Mouse (Mus musculus): ENCODE results near the gene Jund. TPM values are rescaled to one million over a fixed set of nuclear protein-coding genes. Genes with fewer than 3 reads are reported as not detected.

Jund gene
- polyA plus RNA-seq, 1 experiment from 2014 or later, result 117 TPM

DNA sequence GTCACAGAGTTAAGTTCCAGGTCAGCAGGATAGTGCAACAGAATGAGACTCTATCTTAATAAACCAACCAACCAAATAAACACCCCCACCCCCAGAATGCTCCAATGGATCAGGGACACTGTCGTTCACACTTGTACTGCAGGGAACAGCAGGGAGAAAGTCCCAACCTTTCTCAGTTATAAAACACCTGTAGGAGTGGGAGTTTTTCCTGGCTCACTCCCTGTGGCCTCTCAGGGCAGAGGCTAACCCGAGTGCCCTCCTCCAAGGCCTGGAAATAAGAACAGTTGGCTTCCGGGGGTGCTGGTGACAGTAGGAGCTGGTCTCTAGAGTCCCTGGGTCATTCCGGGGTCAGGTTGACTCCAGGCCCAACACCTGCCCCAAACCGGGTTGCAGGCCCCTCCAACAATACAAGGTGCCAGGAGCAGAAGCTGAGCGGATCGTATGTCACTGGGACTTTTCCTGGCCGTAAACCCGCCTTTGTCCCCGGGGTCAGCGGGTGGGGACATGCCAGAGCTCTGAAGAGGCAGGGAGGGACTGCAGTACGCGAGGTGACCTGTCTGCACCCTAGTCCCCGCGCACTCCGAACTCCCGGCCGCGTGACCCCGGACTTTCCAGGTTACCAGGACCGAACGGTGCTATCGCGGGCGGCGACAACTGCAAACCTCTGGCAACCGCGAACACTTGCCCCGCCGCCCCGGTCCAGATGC is 39.7 kb upstream of the Jund start:
- H3K36me3 ChIP-seq (ENCODE audit: control insufficient read depth, insufficient read depth, low read length), result peaks cover 19% of the 10 kb centered on the region
- ATAC-seq (ENCODE audit: low FRiP score, low TSS enrichment), result peak; percentile 63
- H3K4me1 ChIP-seq (ENCODE audit: control insufficient read depth, insufficient read depth, low read length), result peaks cover 8% of the 10 kb centered on the region
- H3K9me3 ChIP-seq (ENCODE audit: control insufficient read depth, low read length), result no peaks in the 10 kb centered on the region
- peak overlapping the region; percentile 77 for H3K27ac ChIP-seq (ENCODE audit: low read depth, low read length)
- peak overlapping the region; percentile 82 for H3K9ac ChIP-seq (ENCODE audit: low read depth, low read length)
- H3K4me3 ChIP-seq (ENCODE audit: low read length), result peak overlapping the region; percentile 81
- no peaks in the 10 kb centered on the region for H3K27me3 ChIP-seq (ENCODE audit: control insufficient read depth, insufficient read depth, low read length)
- H3K4me2 ChIP-seq (replicated peaks; ENCODE audit: low read depth, low read length), result peak overlapping the region; percentile 70
- WGBS, result under 1% methylated on average over 31 of the region's 31 CpGs

DNA sequence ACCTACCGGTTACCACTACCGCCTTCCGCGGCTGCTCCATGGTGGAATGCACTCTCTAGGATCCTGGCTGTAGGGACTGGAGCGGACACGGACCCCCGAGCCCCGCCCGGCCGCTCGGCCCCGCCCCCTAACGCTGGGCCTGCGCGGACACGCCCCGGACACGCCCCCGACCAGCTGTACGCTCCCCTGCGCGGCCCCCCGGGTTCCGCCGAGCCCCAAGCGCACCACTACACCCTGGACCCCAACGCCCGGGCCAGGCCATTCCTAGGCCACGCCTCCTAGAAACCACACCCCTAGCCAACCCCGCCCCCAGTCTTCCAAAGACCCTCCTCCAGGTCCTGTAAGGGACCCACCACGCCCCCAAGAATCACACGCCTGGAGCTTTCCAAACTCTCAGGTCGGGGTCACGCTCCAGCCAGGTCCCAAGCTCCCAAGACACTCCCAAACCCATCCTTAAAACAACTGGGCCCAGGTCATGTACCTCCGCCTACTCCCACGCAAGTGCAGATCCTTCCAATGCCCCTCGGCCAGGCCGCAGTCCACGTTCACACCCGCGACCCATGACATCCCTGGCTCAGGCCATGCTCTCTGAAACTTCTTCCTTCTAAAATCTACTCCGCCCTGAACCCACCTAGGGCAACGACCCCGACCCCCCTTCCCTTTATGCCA is 39.0 kb upstream of the Jund start:
- no peaks in the 10 kb centered on the region for H3K27me3 ChIP-seq (ENCODE audit: control insufficient read depth, insufficient read depth, low read length)
- under 1% methylated on average over 36 of the region's 44 CpGs for WGBS

DNA sequence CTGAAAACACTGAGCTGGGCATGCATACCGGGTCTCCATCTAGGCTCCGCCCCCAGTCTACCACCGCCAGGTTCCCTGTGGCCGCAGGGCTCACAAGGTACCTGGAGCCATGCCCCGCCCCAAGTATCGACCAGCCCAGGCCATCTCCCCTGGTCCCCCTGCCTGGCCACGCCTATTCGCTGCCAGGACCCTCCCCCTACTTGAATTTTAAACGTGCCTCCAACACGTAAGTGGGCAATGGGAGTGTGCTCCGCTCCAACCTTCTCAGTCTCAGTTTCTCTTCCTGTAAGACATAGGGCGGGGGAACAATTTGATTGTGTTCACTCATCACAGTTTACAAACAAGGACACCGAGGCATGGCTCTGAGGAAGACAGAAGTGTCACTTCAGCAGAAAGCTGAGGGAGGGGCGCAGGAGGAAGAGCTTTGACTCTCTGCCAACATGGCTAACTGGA is 38.5 kb upstream of the Jund start, which contains the start of gene Pgpep1:
TSS of gene Pgpep1 (minus strand) at position 116 of the 453 bp plus-strand sequence.
- Histone ChIP-seq H3K27me3 (ENCODE audit: control insufficient read depth, insufficient read depth, low read length) (no peaks in the 10 kb centered on the region), H3K4me2 (replicated peaks; ENCODE audit: low read depth, low read length) (peak within 1 kb of the TSS; percentile 70), H3K9ac (ENCODE audit: low read depth, low read length) (peak within 1 kb of the TSS; percentile 82), H3K9me3 (ENCODE audit: control insufficient read depth, low read length) (no peaks in the 10 kb centered on the region), H3K4me1 (ENCODE audit: control insufficient read depth, insufficient read depth, low read length) (peaks cover 8% of the 10 kb centered on the region), H3K4me3 (ENCODE audit: low read length) (peak within 1 kb of the TSS; percentile 81), H3K27ac (ENCODE audit: low read depth, low read length) (peak within 1 kb of the TSS; percentile 77), H3K36me3 (ENCODE audit: control insufficient read depth, insufficient read depth, low read length) (peaks cover 11% of the 10 kb centered on the region)
- ATAC-seq (ENCODE audit: low FRiP score, low TSS enrichment), result peak; percentile 75
- 4% methylated on average over 14 of the region's 14 CpGs for WGBS

More for the DNA sequence above, 39.0 kb upstream of the Jund start:
- peak overlapping the region; percentile 82 for H3K9ac ChIP-seq (ENCODE audit: low read depth, low read length)
- peaks cover 8% of the 10 kb centered on the region for H3K4me1 ChIP-seq (ENCODE audit: control insufficient read depth, insufficient read depth, low read length)
- H3K4me3 ChIP-seq (ENCODE audit: low read length), result peak overlapping the region; percentile 81
- peaks cover 15% of the 10 kb centered on the region for H3K36me3 ChIP-seq (ENCODE audit: control insufficient read depth, insufficient read depth, low read length)
- ATAC-seq (ENCODE audit: low FRiP score, low TSS enrichment), result peak; percentile 97
- peak overlapping the region; percentile 77 for H3K27ac ChIP-seq (ENCODE audit: low read depth, low read length)
- peak overlapping the region; percentile 70 for H3K4me2 ChIP-seq (replicated peaks; ENCODE audit: low read depth, low read length)
- no peaks in the 10 kb centered on the region for H3K9me3 ChIP-seq (ENCODE audit: control insufficient read depth, low read length)

DNA sequence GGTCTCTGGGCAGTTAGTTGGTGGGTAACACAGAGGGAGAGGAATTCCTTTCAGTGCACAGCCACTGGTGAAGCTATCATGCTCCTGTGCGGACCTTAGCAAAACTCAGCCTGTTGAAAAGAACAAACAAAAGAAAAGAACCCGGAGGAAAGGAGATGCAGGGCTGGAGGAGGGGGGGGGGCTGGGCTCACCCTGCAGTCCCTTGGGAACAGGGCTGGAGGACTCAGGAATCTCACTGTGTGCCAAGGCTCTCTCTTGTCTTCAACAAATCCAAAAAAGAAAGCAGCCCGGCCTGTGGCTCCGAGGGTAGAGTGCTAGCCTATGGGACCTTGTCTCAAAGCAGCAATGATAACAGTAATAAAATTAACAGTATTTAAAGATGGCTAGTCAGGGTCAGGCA is 35.1 kb upstream of the Jund start:
- no peak for ATAC-seq (ENCODE audit: low FRiP score, low TSS enrichment)
- Histone ChIP-seq H3K4me1 (ENCODE audit: control insufficient read depth, insufficient read depth, low read length) (peaks cover under 1% of the 10 kb centered on the region), H3K4me2 (replicated peaks; ENCODE audit: low read depth, low read length) (no peak overlapping the region), H3K36me3 (ENCODE audit: control insufficient read depth, insufficient read depth, low read length) (no peaks in the 10 kb centered on the region), H3K27ac (ENCODE audit: low read depth, low read length) (no peak overlapping the region), H3K9ac (ENCODE audit: low read depth, low read length) (no peak overlapping the region), H3K4me3 (ENCODE audit: low read length) (no peak overlapping the region), H3K9me3 (ENCODE audit: control insufficient read depth, low read length) (no peaks in the 10 kb centered on the region), H3K27me3 (ENCODE audit: control insufficient read depth, insufficient read depth, low read length) (no peaks in the 10 kb centered on the region)
- WGBS, result 62% methylated on average over 4 of the region's 4 CpGs

DNA sequence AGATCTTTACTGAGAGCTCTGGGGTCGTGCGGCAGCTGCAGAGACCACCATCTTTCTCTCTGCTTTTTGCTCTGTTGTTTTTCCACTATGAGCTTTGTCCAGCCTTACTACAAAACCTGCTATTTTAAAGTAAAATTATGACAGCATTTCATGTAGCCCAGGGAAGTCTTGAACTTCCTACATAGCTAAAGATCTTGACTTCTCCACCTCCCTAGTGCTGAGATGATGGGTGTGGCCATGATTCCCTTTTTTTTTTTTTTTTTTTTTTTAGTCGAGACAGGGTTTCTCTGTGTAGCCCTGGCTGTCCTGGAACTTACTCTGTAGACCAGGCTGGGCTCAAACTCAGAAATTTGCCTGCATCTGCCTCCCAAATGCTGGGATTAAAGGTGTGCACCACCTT is 34.1 kb upstream of the Jund start:
- Histone ChIP-seq H3K4me1 (ENCODE audit: control insufficient read depth, insufficient read depth, low read length) (no peaks in the 10 kb centered on the region), H3K4me2 (replicated peaks; ENCODE audit: low read depth, low read length) (no peak overlapping the region), H3K27me3 (ENCODE audit: control insufficient read depth, insufficient read depth, low read length) (no peaks in the 10 kb centered on the region), H3K27ac (ENCODE audit: low read depth, low read length) (no peak overlapping the region), H3K9ac (ENCODE audit: low read depth, low read length) (no peak overlapping the region), H3K9me3 (ENCODE audit: control insufficient read depth, low read length) (no peaks in the 10 kb centered on the region), H3K4me3 (ENCODE audit: low read length) (no peak overlapping the region), H3K36me3 (ENCODE audit: control insufficient read depth, insufficient read depth, low read length) (no peaks in the 10 kb centered on the region)
- 74% methylated on average over 3 of the region's 3 CpGs for WGBS
- ATAC-seq (ENCODE audit: low FRiP score, low TSS enrichment), result no peak

DNA sequence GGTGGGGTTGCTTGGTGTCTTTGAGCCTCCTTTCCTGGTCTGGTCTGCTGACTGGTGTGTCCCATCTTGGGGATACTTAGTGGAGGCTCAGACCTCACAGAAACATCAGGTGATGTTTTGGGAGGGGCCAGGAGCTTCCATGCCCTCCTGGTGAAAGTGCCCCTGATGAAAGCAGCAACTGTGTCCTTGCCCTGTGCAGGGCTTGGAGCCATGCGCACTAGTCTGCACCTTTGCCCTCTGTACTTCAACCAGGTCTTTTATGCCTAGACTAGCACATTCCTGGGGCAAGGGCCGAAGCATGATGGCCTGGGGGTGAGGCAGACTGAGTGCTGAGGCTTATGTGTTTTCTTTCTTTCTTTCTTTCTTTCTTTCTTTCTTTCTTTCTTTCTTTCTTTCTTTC is 33.1 kb upstream of the Jund start:
- Histone ChIP-seq H3K4me3 (ENCODE audit: low read length) (no peak overlapping the region), H3K27me3 (ENCODE audit: control insufficient read depth, insufficient read depth, low read length) (no peaks in the 10 kb centered on the region), H3K4me1 (ENCODE audit: control insufficient read depth, insufficient read depth, low read length) (no peaks in the 10 kb centered on the region), H3K4me2 (replicated peaks; ENCODE audit: low read depth, low read length) (no peak overlapping the region), H3K36me3 (ENCODE audit: control insufficient read depth, insufficient read depth, low read length) (no peaks in the 10 kb centered on the region), H3K27ac (ENCODE audit: low read depth, low read length) (no peak overlapping the region), H3K9ac (ENCODE audit: low read depth, low read length) (no peak overlapping the region), H3K9me3 (ENCODE audit: control insufficient read depth, low read length) (no peaks in the 10 kb centered on the region)
- ATAC-seq (ENCODE audit: low FRiP score, low TSS enrichment), result 0 out of 2 replicates have a peak, but pooled peaks have one; percentile 48
- WGBS, result 63% methylated on average over 2 of the region's 2 CpGs

DNA sequence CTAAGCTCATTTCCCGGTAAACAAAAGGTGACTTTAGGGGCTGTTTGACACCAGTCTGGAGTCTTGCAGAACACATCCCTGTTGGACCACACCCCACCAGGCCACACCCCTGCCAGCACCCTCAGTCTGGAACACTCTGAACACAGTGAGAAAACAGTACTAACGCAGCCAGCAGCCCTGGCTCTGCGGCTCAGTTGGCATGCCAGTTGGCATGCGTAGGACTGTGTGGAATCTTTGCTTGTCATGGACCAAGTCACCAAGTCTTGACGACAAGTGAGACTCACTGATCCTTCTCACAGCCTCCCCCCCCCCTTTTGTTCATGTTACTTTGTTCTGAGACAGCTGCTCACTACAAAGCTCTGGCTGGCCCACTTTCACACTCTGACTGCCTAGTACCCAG is 31.7 kb upstream of the Jund start:
- no peak for ATAC-seq (ENCODE audit: low FRiP score, low TSS enrichment)
- H3K27me3 ChIP-seq (ENCODE audit: control insufficient read depth, insufficient read depth, low read length), result no peaks in the 10 kb centered on the region
- 75% methylated on average over 5 of the region's 5 CpGs for WGBS
- H3K9ac ChIP-seq (ENCODE audit: low read depth, low read length), result no peak overlapping the region
- no peak overlapping the region for H3K27ac ChIP-seq (ENCODE audit: low read depth, low read length)
- H3K4me1 ChIP-seq (ENCODE audit: control insufficient read depth, insufficient read depth, low read length), result no peaks in the 10 kb centered on the region
- H3K4me3 ChIP-seq (ENCODE audit: low read length), result no peak overlapping the region
- H3K36me3 ChIP-seq (ENCODE audit: control insufficient read depth, insufficient read depth, low read length), result no peaks in the 10 kb centered on the region
- H3K9me3 ChIP-seq (ENCODE audit: control insufficient read depth, low read length), result no peaks in the 10 kb centered on the region
- no peak overlapping the region for H3K4me2 ChIP-seq (replicated peaks; ENCODE audit: low read depth, low read length)

DNA sequence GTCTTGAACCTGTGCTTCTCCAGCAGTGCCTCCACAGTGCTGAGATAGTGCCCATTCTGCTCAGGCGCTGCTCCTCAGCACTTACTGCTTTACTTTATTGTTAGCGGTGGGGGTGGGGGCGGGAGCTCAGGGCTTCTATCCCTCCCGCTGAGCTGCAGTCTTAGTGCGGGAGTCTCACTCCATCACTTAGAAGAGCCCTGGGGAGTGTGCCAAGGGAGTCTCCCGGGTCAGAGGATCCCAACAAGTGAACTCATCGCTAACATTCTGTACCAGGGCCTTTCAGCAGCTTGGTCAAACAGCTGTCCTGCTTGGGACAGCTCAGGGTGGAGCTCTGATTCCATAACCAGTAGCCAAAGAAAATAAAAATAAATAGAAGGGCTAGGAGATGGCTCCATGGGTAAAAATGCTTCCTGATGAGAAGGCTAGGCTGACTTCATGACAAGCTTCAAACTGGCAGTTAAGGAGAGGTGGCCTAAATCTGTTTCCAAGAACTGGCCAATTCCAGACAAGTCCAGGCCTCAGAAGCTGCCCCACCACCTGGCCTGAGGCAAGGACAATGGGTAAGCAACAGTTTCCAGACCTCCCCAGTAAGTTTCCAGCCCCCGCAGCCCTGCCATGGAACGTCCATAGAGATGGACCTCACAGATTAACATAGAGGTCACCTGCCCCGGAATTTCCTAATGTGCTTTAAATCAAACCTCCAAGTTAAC is 27.0 kb upstream of the Jund start:
- Histone ChIP-seq H3K4me2 (replicated peaks; ENCODE audit: low read depth, low read length) (no peak overlapping the region), H3K27me3 (ENCODE audit: control insufficient read depth, insufficient read depth, low read length) (no peaks in the 10 kb centered on the region), H3K4me1 (ENCODE audit: control insufficient read depth, insufficient read depth, low read length) (peaks cover 19% of the 10 kb centered on the region), H3K4me3 (ENCODE audit: low read length) (no peak overlapping the region), H3K27ac (ENCODE audit: low read depth, low read length) (no peak overlapping the region; the same call in 1 of the 2 replicates), H3K36me3 (ENCODE audit: control insufficient read depth, insufficient read depth, low read length) (peaks cover 8% of the 10 kb centered on the region), H3K9me3 (ENCODE audit: control insufficient read depth, low read length) (no peaks in the 10 kb centered on the region), H3K9ac (ENCODE audit: low read depth, low read length) (no peak overlapping the region)
- WGBS, result 58% methylated on average over 10 of the region's 10 CpGs
- ATAC-seq (ENCODE audit: low FRiP score, low TSS enrichment), result no peak
